Mouse (Mus musculus): ENCODE measurements around the gene Iqsec1.

DNA sequence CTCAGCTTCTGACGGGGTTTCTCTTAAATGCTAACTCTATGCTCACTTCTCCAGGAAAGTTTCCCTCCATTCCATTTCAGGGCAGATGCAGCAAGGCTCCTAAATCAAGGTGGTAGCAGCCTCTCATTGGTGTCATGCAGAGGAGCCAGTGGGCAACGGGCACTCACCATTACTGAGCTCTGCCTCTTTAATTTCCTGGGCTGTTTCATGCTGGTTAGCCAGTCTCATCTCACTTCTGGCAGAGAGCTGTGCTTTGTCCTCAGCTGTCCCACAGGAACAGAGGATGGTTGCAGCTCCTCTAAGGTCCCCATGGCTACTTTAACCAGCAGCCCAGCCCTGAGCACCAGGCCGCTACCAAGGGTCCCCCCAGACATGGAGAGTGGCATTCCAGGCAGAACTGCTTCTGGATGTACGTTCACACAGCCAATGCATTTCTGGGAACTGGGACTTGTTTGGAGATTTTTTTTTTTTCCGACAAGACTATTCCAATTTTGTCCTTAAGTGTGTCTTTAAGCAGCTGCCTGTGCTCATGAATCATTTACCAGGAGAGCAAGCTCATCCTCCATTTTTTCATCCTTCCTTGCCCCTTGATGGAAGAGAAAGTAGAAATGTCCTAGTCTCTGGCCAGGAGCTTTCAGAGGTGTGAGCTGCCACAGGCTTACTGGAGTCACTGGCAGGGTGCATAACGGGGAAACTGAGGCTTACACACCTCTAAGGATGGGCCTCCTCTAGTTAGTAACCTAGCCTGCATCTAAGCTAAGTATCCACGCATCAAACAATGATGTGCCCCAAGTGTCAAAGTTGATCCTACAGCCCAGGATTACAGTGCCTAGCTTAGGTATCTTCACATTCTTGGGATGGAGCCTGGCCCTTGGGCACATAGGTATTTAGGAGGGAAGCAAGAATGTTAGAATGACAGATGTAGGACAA is 98.9 kb downstream of the Iqsec1 start:
- TF ChIP-seq CTCF (IDR thresholded peaks at IDR 0.05; ENCODE audit: borderline replicate concordance, control insufficient read depth, extremely low read depth, insufficient read depth, low read length, poor library complexity) (no peak), POLR2A (IDR thresholded peaks at IDR 0.05; ENCODE audit: control insufficient read depth, extremely low read depth, insufficient read depth, low read length, poor library complexity) (no peak)
